Mouse (Mus musculus) liver, postnatal 0 days (tissue): ENCODE measurements around the gene St7.

ENCODE experiments used
- CTCF ChIP-seq: sonication (generic); IDR thresholded peaks from 2 replicates; pipeline ENCODE4 v1.5.1; 2016; ENCODE audit warnings: antibody characterized with exemption, low read depth
- EP300 ChIP-seq: IDR thresholded peaks from 2 replicates; pipeline ENCODE4 v1.6.1; 2016; ENCODE audit warnings: antibody characterized with exemption, low read depth, mild to moderate bottlenecking

DNA sequence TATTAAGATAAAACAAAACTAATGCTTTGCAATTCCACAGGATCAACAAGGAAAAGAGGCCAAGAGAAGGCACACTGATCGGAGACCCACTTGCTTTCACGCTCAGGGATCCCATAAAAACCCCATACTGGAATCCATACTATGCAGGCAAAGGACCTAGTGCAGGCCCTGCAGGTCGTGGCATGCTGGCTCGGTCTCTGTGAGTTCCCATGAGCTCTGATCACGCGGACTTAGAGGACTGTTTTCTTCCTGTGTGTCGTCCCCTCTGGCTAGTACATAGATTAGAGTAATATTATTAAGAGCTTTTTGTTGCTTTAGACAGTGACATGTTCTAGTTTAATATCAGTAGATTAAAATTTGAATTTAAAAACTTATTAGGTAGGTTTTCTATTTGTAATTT is 83.3 kb downstream of the St7 start:
- TF ChIP-seq EP300 (no peak), CTCF (no peak)
